Mouse (Mus musculus) embryonic facial prominence, embryonic 12.5 days (tissue): ENCODE data around the gene Gm21118. TPM values are rescaled to one million over a fixed set of nuclear protein-coding genes. Genes with fewer than 3 reads are reported as not detected.
"Not testable (repeated sequence)": the region's sequence is repeated elsewhere in the genome, so short reads cannot be mapped to it uniquely, and the experiment has no call there.

Source experiments
- ATAC-seq: fragments of 200-750 bp; cut with Nextera tagmentation; 2 replicates; pipeline ENCODE4 v1.8.0; 2017; ENCODE audit not compliant: insufficient number of reproducible peaks, insufficient read depth, low FRiP score, low TSS enrichment
- H3K27ac ChIP-seq: fragments of 300-500 bp; sonication (generic); 2 replicates; pipeline ENCODE4 v1.5.1; 2016; ENCODE audit warnings: mild to moderate bottlenecking
- H3K27me3 ChIP-seq: fragments of 300-500 bp; sonication (generic); 2 replicates; pipeline ENCODE4 v1.6.1; 2016; ENCODE audit warnings: mild to moderate bottlenecking, moderate library complexity
- H3K36me3 ChIP-seq: fragments of 300-500 bp; sonication (generic); 2 replicates; pipeline ENCODE4 v1.6.1; 2016; ENCODE audit warnings: mild to moderate bottlenecking
- H3K4me1 ChIP-seq: fragments of 300-500 bp; sonication (generic); 2 replicates; pipeline ENCODE4 v1.6.1; 2016
- H3K4me2 ChIP-seq: fragments of 300-500 bp; sonication (generic); replicated peaks from 2 replicates; pipeline ENCODE4 v1.6.1; 2016; ENCODE audit warnings: mild to moderate bottlenecking, moderate library complexity
- H3K4me3 ChIP-seq: fragments of 300-500 bp; sonication (generic); 2 replicates; pipeline ENCODE4 v1.5.1; 2016; ENCODE audit warnings: mild to moderate bottlenecking
- H3K9ac ChIP-seq: fragments of 300-500 bp; sonication (generic); 2 replicates; pipeline ENCODE4 v1.6.1; 2016; ENCODE audit warnings: mild to moderate bottlenecking, moderate library complexity
- H3K9me3 ChIP-seq: fragments of 300-500 bp; sonication (generic); 2 replicates; pipeline ENCODE4 v1.6.1; 2016; ENCODE audit warnings: mild to moderate bottlenecking, moderate library complexity
- WGBS: fragments of 180-500 bp; shearing (Covaris S2); methylation state at CpG from one replicate; pipeline ENCODE4 v1.1.7; 2016; 5-methylcytosine and 5-hydroxymethylcytosine counted together
- polyA plus RNA-seq: library from polyadenylated mRNA; unstranded; fragments of >200 nt; fragmentation: Nextera tagmentation; extraction: Ambion mirVana; gene quantifications from 2 replicates; pipeline ENCODE4 v1.2.1, GENCODE M21; 2016

Gene Gm21118
- polyA plus RNA-seq = not detected in 2 replicates

DNA sequence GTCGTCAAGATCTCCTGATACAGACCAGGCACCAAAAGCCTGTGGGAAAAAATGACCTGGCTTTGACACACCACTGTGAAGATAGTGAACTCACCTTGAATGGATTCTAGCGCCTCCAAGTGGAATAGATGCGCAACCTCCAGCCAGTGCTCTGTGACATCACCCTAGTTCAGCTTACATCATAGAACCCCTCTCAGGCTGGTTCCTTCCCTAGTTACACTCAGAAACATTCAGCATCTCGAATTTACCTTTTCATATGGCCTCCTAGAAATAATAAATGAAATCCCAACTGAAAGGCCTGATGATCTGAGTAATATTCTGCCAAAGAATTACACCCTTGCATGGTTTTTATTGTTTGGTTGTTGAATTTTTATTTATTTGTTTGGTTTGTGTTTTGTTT is at the start of gene Gm21118:
Gm21118 (minus strand) TSS at position 101 of the 400 bp plus-strand sequence.
- not testable (repeated sequence) for ATAC-seq, H3K9me3 ChIP-seq, H3K27me3 ChIP-seq, H3K4me2 ChIP-seq, H3K9ac ChIP-seq, H3K36me3 ChIP-seq, H3K27ac ChIP-seq, H3K4me3 ChIP-seq, H3K4me1 ChIP-seq
- no CpG with 5 or more reads among the region's 4 CpGs for WGBS

DNA sequence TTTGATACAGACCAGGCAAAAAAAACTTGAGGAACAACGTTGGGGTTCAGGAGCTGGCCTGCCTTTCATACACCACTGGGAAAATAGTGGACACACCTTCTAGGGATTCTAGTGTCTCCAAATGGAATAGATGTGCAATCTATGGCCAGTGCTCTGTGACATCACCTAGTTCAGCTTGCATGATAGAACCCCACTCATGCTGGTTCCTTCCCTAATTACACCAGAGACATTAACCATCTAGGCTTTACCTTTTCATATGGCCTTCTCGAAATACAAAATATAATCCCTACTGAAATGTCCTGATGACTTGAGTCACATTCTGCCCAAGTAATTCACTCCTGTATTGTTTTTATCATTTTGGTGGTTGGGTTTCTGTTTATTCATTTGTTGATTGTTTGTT is 29.7 kb upstream of the Gm21118 start, which contains the start of the genes Gm29423 and Gm29644:
Gm29423 (minus strand) TSS at position 101 of the 400 bp plus-strand sequence.
Gm29644 (minus strand) TSS at position 157 of the 400 bp plus-strand sequence.
- H3K4me3 ChIP-seq, H3K36me3 ChIP-seq, H3K27me3 ChIP-seq, H3K4me2 ChIP-seq, ATAC-seq, H3K4me1 ChIP-seq, H3K9me3 ChIP-seq, H3K27ac ChIP-seq, H3K9ac ChIP-seq: not testable (repeated sequence)
- no CpG with 5 or more reads among the region's 2 CpGs for WGBS

Other genes with a start within 250 kb of the Gm21118 start
- gene Gm29423, start 29.6 kb upstream of the Gm21118 start, polyA plus RNA-seq = not detected in 2 replicates
- not detected in 2 replicates for gene Gm29644, start 29.7 kb upstream of the Gm21118 start, polyA plus RNA-seq
- gene Gm20888, start 168.2 kb upstream of the Gm21118 start, polyA plus RNA-seq = not detected in 2 replicates